Mouse (Mus musculus): ENCODE data around the gene Slc4a11. TPM values are rescaled to one million over a fixed set of nuclear protein-coding genes. Genes with fewer than 3 reads are reported as not detected.
A peak's percentile ranks its signal among the peaks of the same experiment; 100 is the strongest.

Slc4a11 gene
- total RNA-seq, 2 experiments from 2014 or later = 1.8 to 1.9 TPM

DNA sequence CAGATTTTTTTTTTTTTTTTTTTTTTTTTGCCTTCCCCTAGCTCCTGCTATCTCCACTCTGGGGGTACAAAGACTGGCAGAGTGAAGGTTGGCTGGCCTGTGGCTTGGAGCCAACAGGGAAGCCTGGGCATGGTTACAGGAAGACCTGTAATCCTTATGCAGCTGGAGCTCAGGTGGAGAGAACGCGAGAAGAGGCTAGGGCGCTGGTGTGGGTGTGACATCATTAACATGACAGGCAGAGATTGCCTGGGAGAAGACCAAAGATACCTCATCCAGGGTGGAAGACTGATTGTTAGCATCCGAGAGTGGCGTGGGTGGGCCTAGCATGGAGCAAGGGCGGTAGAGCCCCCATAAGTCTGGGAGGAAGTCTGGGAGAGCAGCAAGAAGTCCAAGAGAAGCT lies 58.0 kb downstream of the Slc4a11 start:
- DNase-seq (ENCODE audit: low spot score in 2 of 2) = peak in 1 of 2 experiments; percentile 26
- intact Hi-C loops (cut with DNase I) = no loop called here

- no peak for DNase-seq (ENCODE audit: low spot score in 2 of 2)
- intact Hi-C loops (cut with DNase I) = no loop called here
Measured at GRCm38 (mm10) chr2:130638101-130638611, 59.2 kb downstream of the Slc4a11 start.

- intact Hi-C loops (cut with DNase I) = no loop called here
- peak in 1 of 2 experiments; percentile 35 for DNase-seq (ENCODE audit: low spot score in 2 of 2)
Measured at GRCm38 (mm10) chr2:130635847-130636246, 61.5 kb downstream of the Slc4a11 start.

DNA sequence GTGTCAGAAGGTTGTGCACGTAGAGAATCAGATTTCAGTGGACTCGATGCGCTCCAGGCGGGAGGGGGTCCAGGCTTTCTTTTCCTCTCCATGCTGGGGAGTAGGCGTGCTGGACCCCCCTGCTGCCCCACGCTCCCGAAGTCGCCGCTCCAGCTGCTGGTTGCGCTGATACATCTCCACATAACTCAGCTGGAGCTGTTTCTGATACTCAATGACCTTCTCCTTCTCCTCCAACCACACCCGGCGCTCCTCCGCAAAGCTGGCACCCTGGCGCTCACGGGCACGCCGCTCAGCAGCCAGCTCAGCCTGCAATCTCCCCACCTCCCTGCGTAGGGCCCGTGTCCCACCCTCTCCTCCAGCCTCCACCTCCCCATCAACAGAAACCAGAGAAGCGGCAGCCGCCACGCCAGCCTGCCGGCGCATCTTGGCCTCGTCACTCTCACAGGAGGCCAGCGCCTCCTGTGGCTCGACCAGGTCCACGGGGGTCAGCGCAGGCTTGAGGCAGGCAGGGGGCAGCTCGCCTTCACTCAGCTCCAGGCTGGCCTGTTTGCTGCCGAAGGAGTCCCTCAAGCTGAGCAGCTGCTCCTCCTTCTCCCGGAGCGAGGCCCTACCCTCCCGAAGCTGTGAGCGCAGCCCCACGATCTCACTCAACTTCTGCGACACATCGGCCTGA lies 62.4 kb downstream of the Slc4a11 start:
- intact Hi-C loops (cut with DNase I) = no loop called here
- peak in 1 of 2 experiments; percentile 32 for DNase-seq (ENCODE audit: low spot score in 2 of 2)

Other genes starting within 250 kb of the Slc4a11 start
- 100 to 1,000 TPM; 234 to 252 TPM for gene Ptpra, start 247.2 kb downstream of the Slc4a11 start, total RNA-seq (2021)
- 10 to 100 TPM; 76.1 to 76.8 TPM for gene Mrps26, start 133.8 kb downstream of the Slc4a11 start, total RNA-seq (2021)
- gene Oxt, start 121.3 kb downstream of the Slc4a11 start, total RNA-seq (2021) = 1 to 10 TPM; 1.9 to 2.2 TPM
- gene Avp, start 115.0 kb downstream of the Slc4a11 start, total RNA-seq (2021) = 10 to 100 TPM; 13.5 to 20.4 TPM
- 1 to 10 TPM; 8.2 to 9.0 TPM for gene Fastkd5, start 67.5 kb downstream of the Slc4a11 start, total RNA-seq (2021)
- 10 to 100 TPM in 1 of 2 experiments, 1 to 10 TPM in 1; 9.8 to 10.7 TPM for gene Ubox5, start 67.5 kb downstream of the Slc4a11 start, total RNA-seq (2021)
- gene Lzts3, start 54.7 kb downstream of the Slc4a11 start, total RNA-seq (2021) = 100 to 1,000 TPM; 174 to 190 TPM
- 100 to 1,000 TPM in 1 of 2 experiments, 10 to 100 TPM in 1; 97.3 to 108 TPM for gene Ddrgk1, start 32.9 kb downstream of the Slc4a11 start, total RNA-seq (2021)
- gene Itpa, start 29.9 kb downstream of the Slc4a11 start, total RNA-seq (2021) = 10 to 100 TPM; 39.4 to 42.8 TPM
- 10 to 100 TPM; 67.1 to 78.1 TPM for gene 4930402H24Rik, start 208.9 kb upstream of the Slc4a11 start, total RNA-seq (2021)
- gene Atrn, start 209.0 kb upstream of the Slc4a11 start, total RNA-seq (2021) = 100 to 1,000 TPM; 122 to 127 TPM